In genomic region chr9:67196609-67197008, GRCm38 (mm10) we compare ENCODE assay signal across 17 mouse cellular contexts.
"Had no signal": no experiment of that assay in that cellular context is flagged by ENCODE, and none has a peak within 500 bp of the region (broad histone marks: within the 10 kb centered on the region; RNA-seq: fewer than 3 reads in every experiment).

No protein-coding gene starts in this region.

- ATAC-seq: liver, embryonic 12.5 days; liver, postnatal 0 days; lung, postnatal 0 days; midbrain, embryonic 13.5 days; midbrain, embryonic 15.5 days; midbrain, embryonic 16.5 days had no signal

- DNase-seq: left cerebral cortex, postnatal 4 days; liver; liver, embryonic 13.5 days; liver, postnatal 0 days; lung, adult 18-20 months; lung, adult 2 months; lung, embryonic 14.5 days; lung, postnatal 10 days; lung, postnatal 14 days; lung, postnatal 36 days; lung, postnatal 4 days; midbrain, embryonic 14.5 days had no signal
